Mouse (Mus musculus): Measurements from ENCODE around the gene Zdhhc8. TPM values are rescaled to one million over a fixed set of nuclear protein-coding genes. Genes with fewer than 3 reads are reported as not detected.
A peak's percentile ranks its signal among the peaks of the same experiment; 100 is the strongest.

The Zdhhc8 gene
- polyA plus RNA-seq, 1 experiment from 2014 or later: 18.9 TPM

- WGBS: 89% methylated on average over 4 of the region's 4 CpGs
- no peaks in the 10 kb centered on the region for H3K4me1 ChIP-seq
- ATAC-seq (replicated peaks): no peak
- no peaks in the 10 kb centered on the region for H3K36me3 ChIP-seq
- no peak overlapping the region for H3K4me3 ChIP-seq
- H3K27me3 ChIP-seq: no peaks in the 10 kb centered on the region
- H3K27ac ChIP-seq (replicated peaks): no peak overlapping the region
- no peaks in the 10 kb centered on the region for H3K9me3 ChIP-seq
- H3K4me2 ChIP-seq (replicated peaks): no peak overlapping the region
- no peak overlapping the region for H3K9ac ChIP-seq (replicated peaks)
These were observed 48.1 kb downstream of the Zdhhc8 start for GRCm38 (mm10) chr16:18186798-18187197.

GRCm38 (mm10) chr16:18185715-18186449 is 49.1 kb downstream of the Zdhhc8 start:
- H3K4me2 ChIP-seq (replicated peaks): no peak overlapping the region
- H3K9me3 ChIP-seq: no peaks in the 10 kb centered on the region
- 86% methylated on average over 8 of the region's 8 CpGs for WGBS
- no peaks in the 10 kb centered on the region for H3K36me3 ChIP-seq
- no peaks in the 10 kb centered on the region for H3K4me1 ChIP-seq
- no peak for ATAC-seq (replicated peaks)
- H3K27ac ChIP-seq (replicated peaks): no peak overlapping the region
- no peak overlapping the region for H3K9ac ChIP-seq (replicated peaks)
- H3K27me3 ChIP-seq: no peaks in the 10 kb centered on the region
- H3K4me3 ChIP-seq: no peak overlapping the region

GRCm38 (mm10) chr16:18182766-18183165 is 52.2 kb downstream of the Zdhhc8 start:
- Histone ChIP-seq H3K27me3 (no peaks in the 10 kb centered on the region), H3K27ac (replicated peaks) (no peak overlapping the region), H3K4me3 (no peak overlapping the region), H3K9ac (replicated peaks) (no peak overlapping the region), H3K36me3 (no peaks in the 10 kb centered on the region), H3K4me2 (replicated peaks) (no peak overlapping the region), H3K9me3 (no peaks in the 10 kb centered on the region), H3K4me1 (0 out of 2 replicates have a peak, but pooled peaks cover 3% of the 10 kb centered on the region)
- WGBS: 83% methylated on average over 8 of the region's 8 CpGs
- no peak for ATAC-seq (replicated peaks)

- no peak overlapping the region for H3K4me3 ChIP-seq
- no peaks in the 10 kb centered on the region for H3K36me3 ChIP-seq
- no peak overlapping the region for H3K27ac ChIP-seq (replicated peaks)
- 58% methylated on average over 10 of the region's 10 CpGs for WGBS
- H3K4me2 ChIP-seq (replicated peaks): no peak overlapping the region
- 0 out of 2 replicates have a peak, but pooled peaks cover 3% of the 10 kb centered on the region for H3K4me1 ChIP-seq
- ATAC-seq (replicated peaks): no peak
- H3K9ac ChIP-seq (replicated peaks): no peak overlapping the region
- no peaks in the 10 kb centered on the region for H3K27me3 ChIP-seq
- no peaks in the 10 kb centered on the region for H3K9me3 ChIP-seq
These were observed 53.5 kb downstream of the Zdhhc8 start for GRCm38 (mm10) chr16:18181398-18181797.

GRCm38 (mm10) chr16:18179591-18179990 is 55.3 kb downstream of the Zdhhc8 start:
- H3K4me3 ChIP-seq: no peak overlapping the region
- H3K4me2 ChIP-seq (replicated peaks): no peak overlapping the region
- WGBS: 7% methylated on average over 2 of the region's 2 CpGs

GRCm38 (mm10) chr16:18176758-18177157 is 58.2 kb downstream of the Zdhhc8 start:
- Histone ChIP-seq H3K4me1 (peaks cover 15% of the 10 kb centered on the region), H3K9ac (replicated peaks) (no peak overlapping the region), H3K4me2 (replicated peaks) (no peak overlapping the region), H3K4me3 (no peak overlapping the region), H3K36me3 (no peaks in the 10 kb centered on the region), H3K27ac (replicated peaks) (no peak overlapping the region), H3K9me3 (no peaks in the 10 kb centered on the region), H3K27me3 (no peaks in the 10 kb centered on the region)
- 79% methylated on average over 4 of the region's 4 CpGs for WGBS
- ATAC-seq (replicated peaks): no peak

More at GRCm38 (mm10) chr16:18179591-18179990, 55.3 kb downstream of the Zdhhc8 start:
- Histone ChIP-seq H3K27ac (replicated peaks) (no peak overlapping the region), H3K9ac (replicated peaks) (no peak overlapping the region), H3K36me3 (no peaks in the 10 kb centered on the region), H3K27me3 (no peaks in the 10 kb centered on the region), H3K4me1 (0 out of 2 replicates have a peak, but pooled peaks cover 3% of the 10 kb centered on the region), H3K9me3 (no peaks in the 10 kb centered on the region)
- no peak for ATAC-seq (replicated peaks)

GRCm38 (mm10) chr16:18175817-18176541 is 59.0 kb downstream of the Zdhhc8 start:
- 71% methylated on average over 6 of the region's 6 CpGs for WGBS
- H3K4me1 ChIP-seq: peaks cover 15% of the 10 kb centered on the region
- no peak for ATAC-seq (replicated peaks)
- H3K27ac ChIP-seq (replicated peaks): no peak overlapping the region
- no peaks in the 10 kb centered on the region for H3K36me3 ChIP-seq
- no peak overlapping the region for H3K4me2 ChIP-seq (replicated peaks)
- no peak overlapping the region for H3K4me3 ChIP-seq
- no peaks in the 10 kb centered on the region for H3K9me3 ChIP-seq
- H3K9ac ChIP-seq (replicated peaks): no peak overlapping the region
- no peaks in the 10 kb centered on the region for H3K27me3 ChIP-seq

GRCm38 (mm10) chr16:18173788-18174187 is 61.1 kb downstream of the Zdhhc8 start:
- ATAC-seq (replicated peaks): no peak
- Histone ChIP-seq H3K4me3 (no peak overlapping the region), H3K36me3 (no peaks in the 10 kb centered on the region), H3K4me2 (replicated peaks) (no peak overlapping the region), H3K9ac (replicated peaks) (no peak overlapping the region), H3K27ac (replicated peaks) (no peak overlapping the region), H3K4me1 (peaks cover 12% of the 10 kb centered on the region), H3K9me3 (no peaks in the 10 kb centered on the region), H3K27me3 (no peaks in the 10 kb centered on the region)
- WGBS: 65% methylated on average over 11 of the region's 11 CpGs

- Histone ChIP-seq H3K36me3 (no peaks in the 10 kb centered on the region), H3K27ac (replicated peaks) (0 out of 2 replicates have a peak overlapping the region, but pooled peaks have one; percentile 12), H3K4me3 (no peak overlapping the region), H3K4me2 (replicated peaks) (no peak overlapping the region), H3K27me3 (no peaks in the 10 kb centered on the region), H3K9ac (replicated peaks) (no peak overlapping the region), H3K4me1 (peaks cover 12% of the 10 kb centered on the region), H3K9me3 (no peaks in the 10 kb centered on the region)
- 75% methylated on average over 9 of the region's 9 CpGs for WGBS
- peak; percentile 33 for ATAC-seq (replicated peaks)
These were observed 61.7 kb downstream of the Zdhhc8 start for GRCm38 (mm10) chr16:18173231-18173630.

- no peak overlapping the region for H3K4me2 ChIP-seq (replicated peaks)
- no peaks in the 10 kb centered on the region for H3K27me3 ChIP-seq
- H3K4me1 ChIP-seq: peaks cover 12% of the 10 kb centered on the region
- no peak overlapping the region for H3K4me3 ChIP-seq
- no peaks in the 10 kb centered on the region for H3K9me3 ChIP-seq
- no peaks in the 10 kb centered on the region for H3K36me3 ChIP-seq
- H3K9ac ChIP-seq (replicated peaks): no peak overlapping the region
- no peak overlapping the region for H3K27ac ChIP-seq (replicated peaks)
- WGBS: 8% methylated on average over 7 of the region's 7 CpGs
- peak; percentile 56 for ATAC-seq (replicated peaks)
These were observed 62.6 kb downstream of the Zdhhc8 start for GRCm38 (mm10) chr16:18172266-18172855.
